Mouse (Mus musculus) bone marrow, adult 2 months (tissue): Measurements from ENCODE around the gene Lipa. TPM values are rescaled to one million over a fixed set of nuclear protein-coding genes. Genes with fewer than 3 reads are reported as not detected.

Experiments used
- H3K27ac ChIP-seq: fragments of 200-500 bp; 2 replicates; pipeline ENCODE4 v1.5.1; 2012; ENCODE audit warnings: low read depth, mild to moderate bottlenecking, control low read depth, inconsistent platforms, low read length; ENCODE audit not compliant: control insufficient read depth, poor library complexity, insufficient read depth
- H3K4me1 ChIP-seq: fragments of 200-500 bp; 2 replicates; pipeline ENCODE4 v1.6.1; 2011; ENCODE audit warnings: low read length; ENCODE audit not compliant: control insufficient read depth, insufficient read depth
- H3K4me3 ChIP-seq: fragments of 200-500 bp; replicated peaks from 2 replicates; pipeline ENCODE3; 2011; ENCODE audit warnings: mild to moderate bottlenecking, low read depth, low read length, control low read depth; ENCODE audit not compliant: control insufficient read depth
- CTCF ChIP-seq: fragments of 200-500 bp; IDR thresholded peaks from 2 replicates; pipeline ENCODE4 v1.5.1; 2011; ENCODE audit warnings: low read length, control low read depth; ENCODE audit not compliant: control insufficient read depth, insufficient read depth
- POLR2A ChIP-seq: fragments of 200-500 bp; IDR thresholded peaks from 2 replicates; pipeline ENCODE4 v1.6.1; 2011; ENCODE audit warnings: low read depth, mild to moderate bottlenecking, control low read depth, low read length, borderline replicate concordance; ENCODE audit not compliant: control insufficient read depth
- WGBS: fragments of 180-500 bp; shearing (Covaris S2); methylation state at CpG from one replicate; pipeline ENCODE4 v1.1.7; 2018; 5-methylcytosine and 5-hydroxymethylcytosine counted together
- polyA plus RNA-seq: library from polyadenylated mRNA; stranded (reverse); fragments of >200 nt; gene quantifications from 2 replicates; pipeline ENCODE4 v1.2.4, GENCODE M21; 2011; ENCODE audit warnings: low replicate concordance; ENCODE audit not compliant: missing spikeins, insufficient read depth, insufficient read length

Gene Lipa
- polyA plus RNA-seq, 1 experiment: 14.6 TPM

- TF ChIP-seq CTCF (no peak), POLR2A (no peak)
Measured at GRCm38 (mm10) chr19:34539422-34539821, 12.1 kb upstream of the Lipa start.

GRCm38 (mm10) chr19:34532061-34532751 lies 4.9 kb upstream of the Lipa start:
- Histone ChIP-seq H3K4me1 (no peaks in the 10 kb centered on the region), H3K4me3 (no peak overlapping the region), H3K27ac (no peak overlapping the region)
- 81% methylated on average over 4 of the region's 4 CpGs for WGBS
- TF ChIP-seq CTCF: no peak
- no peak for TF ChIP-seq POLR2A

More at GRCm38 (mm10) chr19:34539422-34539821, 12.1 kb upstream of the Lipa start:
- WGBS: 29% methylated on average over 1 of the region's 1 CpGs
- Histone ChIP-seq H3K27ac (no peak overlapping the region), H3K4me1 (no peaks in the 10 kb centered on the region), H3K4me3 (no peak overlapping the region)

DNA sequence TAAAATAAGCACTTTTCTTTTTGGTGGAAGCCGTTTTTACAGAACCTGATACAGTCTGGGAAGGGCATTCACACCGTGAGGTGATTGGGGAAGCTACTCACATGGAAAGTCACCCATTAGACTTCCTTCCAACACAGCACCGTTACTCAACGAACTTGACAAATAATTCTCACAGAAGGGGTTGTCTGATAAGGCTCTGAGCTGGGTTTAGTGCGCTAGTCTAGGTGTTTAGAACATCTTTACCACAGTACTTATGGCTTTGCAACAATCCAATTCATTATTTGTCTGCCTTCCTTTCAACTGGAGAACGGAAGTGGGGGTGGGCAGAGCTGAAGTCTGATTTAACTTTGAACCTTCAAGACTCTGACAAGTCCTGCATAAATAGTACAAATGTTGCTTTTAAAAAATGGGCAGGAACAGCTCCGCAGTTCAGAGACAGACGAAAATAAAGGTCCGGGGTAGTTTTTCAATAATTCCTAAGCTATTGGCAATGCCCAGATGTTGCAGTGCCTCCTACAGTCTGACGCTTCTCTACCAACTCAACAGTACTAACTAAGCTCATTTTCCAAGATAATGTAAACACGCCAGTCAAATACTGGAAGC lies 852 bp downstream of the Lipa start:
- no peak for TF ChIP-seq POLR2A
- no peak for TF ChIP-seq CTCF
- H3K4me1 ChIP-seq: peaks cover 3% of the 10 kb centered on the region; the same call in 1 of the 2 replicates
- H3K27ac ChIP-seq: peak overlapping the region; percentile 46; the same call in 1 of the 2 replicates
- peak overlapping the region; percentile 81 for H3K4me3 ChIP-seq
- under 1% methylated on average over 11 of the region's 11 CpGs for WGBS

DNA sequence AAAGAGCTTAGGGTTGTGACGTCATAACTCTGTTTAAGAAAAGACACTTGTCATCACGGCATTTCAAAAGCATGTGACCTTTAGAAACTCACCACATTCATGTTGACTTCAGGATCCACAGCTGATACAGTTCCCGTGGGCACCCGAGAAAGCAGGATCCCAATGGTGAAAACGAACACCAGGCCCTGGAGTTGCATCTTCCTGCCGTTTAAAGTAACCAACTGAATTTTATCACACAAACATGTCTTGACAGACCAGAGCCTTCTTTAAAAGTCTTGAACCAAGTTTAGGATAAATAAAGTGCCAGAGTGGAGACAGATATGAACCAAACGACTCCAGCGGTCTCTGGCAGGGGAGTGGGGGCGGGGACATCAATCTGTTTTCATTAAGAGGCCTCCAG lies 2.6 kb downstream of the Lipa start:
- H3K27ac ChIP-seq: no peak overlapping the region
- WGBS: 68% methylated on average over 9 of the region's 9 CpGs
- H3K4me1 ChIP-seq: peaks cover 5% of the 10 kb centered on the region; the same call in 1 of the 2 replicates
- H3K4me3 ChIP-seq: no peak overlapping the region
- TF ChIP-seq POLR2A: no peak
- no peak for TF ChIP-seq CTCF

- no peak overlapping the region for H3K27ac ChIP-seq
- H3K4me1 ChIP-seq: peaks cover 5% of the 10 kb centered on the region; the same call in 1 of the 2 replicates
- no peak for TF ChIP-seq POLR2A
- no peak for TF ChIP-seq CTCF
- WGBS: 90% methylated on average over 12 of the region's 12 CpGs
- H3K4me3 ChIP-seq: no peak overlapping the region
Measured at GRCm38 (mm10) chr19:34523106-34523725, 4.1 kb downstream of the Lipa start.

- peaks cover 6% of the 10 kb centered on the region; the same call in 1 of the 2 replicates for H3K4me1 ChIP-seq
- TF ChIP-seq POLR2A: no peak
- no peak for TF ChIP-seq CTCF
- H3K4me3 ChIP-seq: no peak overlapping the region
- H3K27ac ChIP-seq: no peak overlapping the region
- 44% methylated on average over 1 of the region's 1 CpGs for WGBS
Measured at GRCm38 (mm10) chr19:34521978-34522377, 5.3 kb downstream of the Lipa start.

GRCm38 (mm10) chr19:34521361-34521760 lies 5.9 kb downstream of the Lipa start:
- TF ChIP-seq CTCF: no peak
- no peak for TF ChIP-seq POLR2A
- no peak overlapping the region for H3K4me3 ChIP-seq
- H3K27ac ChIP-seq: no peak overlapping the region
- 15% methylated on average over 2 of the region's 2 CpGs for WGBS
- H3K4me1 ChIP-seq: peaks cover 6% of the 10 kb centered on the region; the same call in 1 of the 2 replicates

- Histone ChIP-seq H3K27ac (no peak overlapping the region), H3K4me1 (peaks cover 6% of the 10 kb centered on the region; the same call in 1 of the 2 replicates), H3K4me3 (no peak overlapping the region)
- TF ChIP-seq CTCF: no peak
- WGBS: 70% methylated on average over 4 of the region's 4 CpGs
Measured at GRCm38 (mm10) chr19:34520051-34520450, 7.2 kb downstream of the Lipa start.

GRCm38 (mm10) chr19:34519646-34520045 lies 7.6 kb downstream of the Lipa start:
- TF ChIP-seq CTCF (no peak), POLR2A (no peak)
- Histone ChIP-seq H3K27ac (no peak overlapping the region), H3K4me3 (no peak overlapping the region), H3K4me1 (peaks cover 6% of the 10 kb centered on the region; the same call in 1 of the 2 replicates)
- 70% methylated on average over 3 of the region's 3 CpGs for WGBS
